Mouse (Mus musculus): ENCODE measurements at regions not wholly inside any gene's neighbourhood (a gene's known extent, or its start where the extent isn't known, plus 50 kb on each side); places are given as distances from the start of the nearest gene placed in this dataset.
"Not testable (repeated sequence)": the region's sequence is repeated elsewhere in the genome, so short reads cannot be mapped to it uniquely, and the experiment has no call there.

GRCm38 (mm10) chr4:145455573-145455972 lies 55.0 kb upstream of the Zfp990 start:
- not testable (repeated sequence) for H3ac ChIP-seq (ENCODE audit: control insufficient read depth, insufficient read length, low read depth); H3K27me3 ChIP-seq (ENCODE audit: control insufficient read depth, insufficient read depth, insufficient read length); H3K4me3 ChIP-seq (ENCODE audit: insufficient read depth, poor library complexity, severe bottlenecking); H3K79me3 ChIP-seq (ENCODE audit: low read depth); H3K36me3 ChIP-seq (ENCODE audit: control insufficient read depth, insufficient read depth); H3K79me2 ChIP-seq (ENCODE audit: control insufficient read depth, insufficient read depth)

GRCm38 (mm10) chr4:145448586-145448985 lies 62.0 kb upstream of the Zfp990 start:
- Histone ChIP-seq H3K4me3 (ENCODE audit: insufficient read depth, poor library complexity, severe bottlenecking) (no peak overlapping the region), H3K79me3 (ENCODE audit: low read depth) (no peaks in the 10 kb centered on the region), H3K79me2 (ENCODE audit: control insufficient read depth, insufficient read depth) (no peaks in the 10 kb centered on the region), H3ac (ENCODE audit: control insufficient read depth, insufficient read length, low read depth) (no peak overlapping the region), H3K36me3 (ENCODE audit: control insufficient read depth, insufficient read depth) (no peaks in the 10 kb centered on the region), H3K27me3 (ENCODE audit: control insufficient read depth, insufficient read depth, insufficient read length) (no peaks in the 10 kb centered on the region)
- TF ChIP-seq MYOG (IDR thresholded peaks at IDR 0.05; ENCODE audit: control insufficient read depth, extremely low read depth, insufficient read length) (no peak), MYOD1 (IDR thresholded peaks at IDR 0.05; ENCODE audit: control insufficient read depth, insufficient read length, low read depth) (no peak), MAX (IDR thresholded peaks at IDR 0.05) (no peak), USF1 (IDR thresholded peaks at IDR 0.05; ENCODE audit: low read depth) (no peak), CTCF (IDR thresholded peaks at IDR 0.05; ENCODE audit: control insufficient read depth, insufficient read depth, insufficient read length) (no peak), CEBPB (IDR thresholded peaks at IDR 0.05; ENCODE audit: low read depth) (no peak), FOSL1 (IDR thresholded peaks at IDR 0.05; ENCODE audit: insufficient read depth, low read length, poor library complexity, severe bottlenecking) (no peak)

- not testable (repeated sequence) for H3ac ChIP-seq (ENCODE audit: control insufficient read depth, insufficient read length, low read depth); H3K36me3 ChIP-seq (ENCODE audit: control insufficient read depth, insufficient read depth); H3K4me3 ChIP-seq (ENCODE audit: insufficient read depth, poor library complexity, severe bottlenecking); H3K27me3 ChIP-seq (ENCODE audit: control insufficient read depth, insufficient read depth, insufficient read length); H3K79me2 ChIP-seq (ENCODE audit: control insufficient read depth, insufficient read depth); H3K79me3 ChIP-seq (ENCODE audit: low read depth)
Measured at GRCm38 (mm10) chr4:145436718-145437117, 73.8 kb upstream of the Zfp990 start.

GRCm38 (mm10) chr4:145434519-145434918 lies 76.0 kb upstream of the Zfp990 start:
- Histone ChIP-seq H3K36me3 (ENCODE audit: control insufficient read depth, insufficient read depth) (no peaks in the 10 kb centered on the region), H3K79me3 (ENCODE audit: low read depth) (no peaks in the 10 kb centered on the region), H3K27me3 (ENCODE audit: control insufficient read depth, insufficient read depth, insufficient read length) (no peaks in the 10 kb centered on the region), H3ac (ENCODE audit: control insufficient read depth, insufficient read length, low read depth) (no peak overlapping the region), H3K4me3 (ENCODE audit: insufficient read depth, poor library complexity, severe bottlenecking) (no peak overlapping the region), H3K79me2 (ENCODE audit: control insufficient read depth, insufficient read depth) (no peaks in the 10 kb centered on the region)
- no peak for TF ChIP-seq MYOG (IDR thresholded peaks at IDR 0.05; ENCODE audit: control insufficient read depth, extremely low read depth, insufficient read length)
- no peak for TF ChIP-seq MYOD1 (IDR thresholded peaks at IDR 0.05; ENCODE audit: control insufficient read depth, insufficient read length, low read depth)
- TF ChIP-seq CEBPB (IDR thresholded peaks at IDR 0.05; ENCODE audit: low read depth): no peak
- no peak for TF ChIP-seq USF1 (IDR thresholded peaks at IDR 0.05; ENCODE audit: low read depth)
- no peak for TF ChIP-seq MAX (IDR thresholded peaks at IDR 0.05)
- TF ChIP-seq FOSL1 (IDR thresholded peaks at IDR 0.05; ENCODE audit: insufficient read depth, low read length, poor library complexity, severe bottlenecking): no peak
- TF ChIP-seq CTCF (IDR thresholded peaks at IDR 0.05; ENCODE audit: control insufficient read depth, insufficient read depth, insufficient read length): no peak

- Histone ChIP-seq H3K27me3 (ENCODE audit: control insufficient read depth, insufficient read depth, insufficient read length) (no peaks in the 10 kb centered on the region), H3ac (ENCODE audit: control insufficient read depth, insufficient read length, low read depth) (no peak overlapping the region), H3K79me3 (ENCODE audit: low read depth) (no peaks in the 10 kb centered on the region), H3K36me3 (ENCODE audit: control insufficient read depth, insufficient read depth) (no peaks in the 10 kb centered on the region), H3K79me2 (ENCODE audit: control insufficient read depth, insufficient read depth) (no peaks in the 10 kb centered on the region), H3K4me3 (ENCODE audit: insufficient read depth, poor library complexity, severe bottlenecking) (no peak overlapping the region)
- TF ChIP-seq CTCF (IDR thresholded peaks at IDR 0.05; ENCODE audit: control insufficient read depth, insufficient read depth, insufficient read length): no peak
- no peak for TF ChIP-seq MAX (IDR thresholded peaks at IDR 0.05)
- no peak for TF ChIP-seq MYOG (IDR thresholded peaks at IDR 0.05; ENCODE audit: control insufficient read depth, extremely low read depth, insufficient read length)
- no peak for TF ChIP-seq FOSL1 (IDR thresholded peaks at IDR 0.05; ENCODE audit: insufficient read depth, low read length, poor library complexity, severe bottlenecking)
- TF ChIP-seq MYOD1 (IDR thresholded peaks at IDR 0.05; ENCODE audit: control insufficient read depth, insufficient read length, low read depth): no peak
- TF ChIP-seq USF1 (IDR thresholded peaks at IDR 0.05; ENCODE audit: low read depth): no peak
- TF ChIP-seq CEBPB (IDR thresholded peaks at IDR 0.05; ENCODE audit: low read depth): no peak
Measured at GRCm38 (mm10) chr4:145434071-145434470, 76.5 kb upstream of the Zfp990 start.

GRCm38 (mm10) chr4:145433235-145433634 lies 77.3 kb upstream of the Zfp990 start:
- H3K79me2 ChIP-seq (ENCODE audit: control insufficient read depth, insufficient read depth); H3K27me3 ChIP-seq (ENCODE audit: control insufficient read depth, insufficient read depth, insufficient read length); H3ac ChIP-seq (ENCODE audit: control insufficient read depth, insufficient read length, low read depth); H3K36me3 ChIP-seq (ENCODE audit: control insufficient read depth, insufficient read depth); H3K79me3 ChIP-seq (ENCODE audit: low read depth); H3K4me3 ChIP-seq (ENCODE audit: insufficient read depth, poor library complexity, severe bottlenecking): not testable (repeated sequence)
